Mouse (Mus musculus): Measurements from ENCODE around the gene Tnr. TPM values are rescaled to one million over a fixed set of nuclear protein-coding genes. Genes with fewer than 3 reads are reported as not detected.

Gene Tnr
- polyA plus RNA-seq, 1 experiment from 2014 or later: 7.4 TPM

GRCm38 (mm10) chr1:159639408-159639807, 115.8 kb downstream of the Tnr start:
- 92% methylated on average over 4 of the region's 4 CpGs for WGBS
- H3K27ac ChIP-seq (ENCODE audit: low read length): no peak overlapping the region
- H3K4me3 ChIP-seq (replicated peaks; ENCODE audit: low read length): no peak overlapping the region
- no peak overlapping the region for H3K4me2 ChIP-seq (ENCODE audit: low read length)
- ATAC-seq: no peak
- no peaks in the 10 kb centered on the region for H3K9me3 ChIP-seq (ENCODE audit: control insufficient read depth, low read length)
- H3K4me1 ChIP-seq (replicated peaks; ENCODE audit: control insufficient read depth, insufficient read depth, low read length): no peaks in the 10 kb centered on the region
- no peaks in the 10 kb centered on the region for H3K36me3 ChIP-seq (ENCODE audit: control insufficient read depth, insufficient read depth)
- no peaks in the 10 kb centered on the region for H3K27me3 ChIP-seq (replicated peaks; ENCODE audit: control insufficient read depth, insufficient read depth, low read length)
- no peak overlapping the region for H3K9ac ChIP-seq (replicated peaks; ENCODE audit: low read depth, low read length)

GRCm38 (mm10) chr1:159645719-159646118, 122.2 kb downstream of the Tnr start:
- Histone ChIP-seq H3K9me3 (ENCODE audit: control insufficient read depth, low read length) (no peaks in the 10 kb centered on the region), H3K4me2 (ENCODE audit: low read length) (no peak overlapping the region), H3K4me1 (replicated peaks; ENCODE audit: control insufficient read depth, insufficient read depth, low read length) (no peaks in the 10 kb centered on the region), H3K27ac (ENCODE audit: low read length) (no peak overlapping the region), H3K4me3 (replicated peaks; ENCODE audit: low read length) (no peak overlapping the region), H3K9ac (replicated peaks; ENCODE audit: low read depth, low read length) (no peak overlapping the region), H3K27me3 (replicated peaks; ENCODE audit: control insufficient read depth, insufficient read depth, low read length) (no peaks in the 10 kb centered on the region), H3K36me3 (ENCODE audit: control insufficient read depth, insufficient read depth) (no peaks in the 10 kb centered on the region)
- ATAC-seq: no peak
- 93% methylated on average over 4 of the region's 4 CpGs for WGBS

GRCm38 (mm10) chr1:159650486-159650885, 126.9 kb downstream of the Tnr start:
- no peak overlapping the region for H3K4me2 ChIP-seq (ENCODE audit: low read length)
- H3K27me3 ChIP-seq (replicated peaks; ENCODE audit: control insufficient read depth, insufficient read depth, low read length): no peaks in the 10 kb centered on the region
- ATAC-seq: no peak
- no peak overlapping the region for H3K4me3 ChIP-seq (replicated peaks; ENCODE audit: low read length)
- no peaks in the 10 kb centered on the region for H3K9me3 ChIP-seq (ENCODE audit: control insufficient read depth, low read length)
- WGBS: 33% methylated on average over 4 of the region's 4 CpGs
- no peaks in the 10 kb centered on the region for H3K36me3 ChIP-seq (ENCODE audit: control insufficient read depth, insufficient read depth)
- no peak overlapping the region for H3K27ac ChIP-seq (ENCODE audit: low read length)
- no peaks in the 10 kb centered on the region for H3K4me1 ChIP-seq (replicated peaks; ENCODE audit: control insufficient read depth, insufficient read depth, low read length)
- H3K9ac ChIP-seq (replicated peaks; ENCODE audit: low read depth, low read length): no peak overlapping the region

- WGBS: 76% methylated on average over 3 of the region's 3 CpGs
- H3K4me3 ChIP-seq (replicated peaks; ENCODE audit: low read length): no peak overlapping the region
- no peaks in the 10 kb centered on the region for H3K9me3 ChIP-seq (ENCODE audit: control insufficient read depth, low read length)
- H3K27ac ChIP-seq (ENCODE audit: low read length): no peak overlapping the region
- no peaks in the 10 kb centered on the region for H3K27me3 ChIP-seq (replicated peaks; ENCODE audit: control insufficient read depth, insufficient read depth, low read length)
- no peak overlapping the region for H3K4me2 ChIP-seq (ENCODE audit: low read length)
- no peaks in the 10 kb centered on the region for H3K36me3 ChIP-seq (ENCODE audit: control insufficient read depth, insufficient read depth)
- H3K4me1 ChIP-seq (replicated peaks; ENCODE audit: control insufficient read depth, insufficient read depth, low read length): peaks cover 7% of the 10 kb centered on the region; the same call in 1 of the 2 replicates
- no peak for ATAC-seq
- no peak overlapping the region for H3K9ac ChIP-seq (replicated peaks; ENCODE audit: low read depth, low read length)
Observed at GRCm38 (mm10) chr1:159655241-159655640, 131.7 kb downstream of the Tnr start.

GRCm38 (mm10) chr1:159657856-159658542, 134.4 kb downstream of the Tnr start:
- Histone ChIP-seq H3K27ac (ENCODE audit: low read length) (no peak overlapping the region), H3K9me3 (ENCODE audit: control insufficient read depth, low read length) (no peaks in the 10 kb centered on the region), H3K4me1 (replicated peaks; ENCODE audit: control insufficient read depth, insufficient read depth, low read length) (peaks cover 13% of the 10 kb centered on the region), H3K36me3 (ENCODE audit: control insufficient read depth, insufficient read depth) (no peaks in the 10 kb centered on the region), H3K27me3 (replicated peaks; ENCODE audit: control insufficient read depth, insufficient read depth, low read length) (no peaks in the 10 kb centered on the region), H3K9ac (replicated peaks; ENCODE audit: low read depth, low read length) (no peak overlapping the region), H3K4me3 (replicated peaks; ENCODE audit: low read length) (no peak overlapping the region), H3K4me2 (ENCODE audit: low read length) (no peak overlapping the region)
- 17% methylated on average over 11 of the region's 11 CpGs for WGBS
- ATAC-seq: no peak

- Histone ChIP-seq H3K4me1 (replicated peaks; ENCODE audit: control insufficient read depth, insufficient read depth, low read length) (peaks cover 20% of the 10 kb centered on the region), H3K27ac (ENCODE audit: low read length) (no peak overlapping the region), H3K9me3 (ENCODE audit: control insufficient read depth, low read length) (no peaks in the 10 kb centered on the region), H3K4me2 (ENCODE audit: low read length) (no peak overlapping the region), H3K9ac (replicated peaks; ENCODE audit: low read depth, low read length) (no peak overlapping the region), H3K27me3 (replicated peaks; ENCODE audit: control insufficient read depth, insufficient read depth, low read length) (no peaks in the 10 kb centered on the region), H3K4me3 (replicated peaks; ENCODE audit: low read length) (no peak overlapping the region), H3K36me3 (ENCODE audit: control insufficient read depth, insufficient read depth) (no peaks in the 10 kb centered on the region)
- ATAC-seq: peak; percentile 81
- WGBS: 32% methylated on average over 6 of the region's 6 CpGs
Observed at GRCm38 (mm10) chr1:159660620-159661501, 137.3 kb downstream of the Tnr start.

- Histone ChIP-seq H3K36me3 (ENCODE audit: control insufficient read depth, insufficient read depth) (no peaks in the 10 kb centered on the region), H3K4me3 (replicated peaks; ENCODE audit: low read length) (no peak overlapping the region), H3K9ac (replicated peaks; ENCODE audit: low read depth, low read length) (no peak overlapping the region), H3K27me3 (replicated peaks; ENCODE audit: control insufficient read depth, insufficient read depth, low read length) (no peaks in the 10 kb centered on the region), H3K27ac (ENCODE audit: low read length) (0 out of 2 replicates have a peak overlapping the region, but pooled peaks have one; percentile 36), H3K4me2 (ENCODE audit: low read length) (no peak overlapping the region), H3K9me3 (ENCODE audit: control insufficient read depth, low read length) (no peaks in the 10 kb centered on the region), H3K4me1 (replicated peaks; ENCODE audit: control insufficient read depth, insufficient read depth, low read length) (peaks cover 13% of the 10 kb centered on the region)
- 57% methylated on average over 3 of the region's 3 CpGs for WGBS
- 0 out of 2 replicates have a peak, but pooled peaks have one; percentile 18 for ATAC-seq
Observed at GRCm38 (mm10) chr1:159664496-159664895, 140.9 kb downstream of the Tnr start.

GRCm38 (mm10) chr1:159664945-159665344, 141.4 kb downstream of the Tnr start:
- Histone ChIP-seq H3K4me3 (replicated peaks; ENCODE audit: low read length) (no peak overlapping the region), H3K36me3 (ENCODE audit: control insufficient read depth, insufficient read depth) (no peaks in the 10 kb centered on the region), H3K4me2 (ENCODE audit: low read length) (no peak overlapping the region), H3K27ac (ENCODE audit: low read length) (no peak overlapping the region), H3K9me3 (ENCODE audit: control insufficient read depth, low read length) (no peaks in the 10 kb centered on the region), H3K27me3 (replicated peaks; ENCODE audit: control insufficient read depth, insufficient read depth, low read length) (no peaks in the 10 kb centered on the region), H3K9ac (replicated peaks; ENCODE audit: low read depth, low read length) (no peak overlapping the region), H3K4me1 (replicated peaks; ENCODE audit: control insufficient read depth, insufficient read depth, low read length) (peaks cover 13% of the 10 kb centered on the region)
- ATAC-seq: no peak
- 66% methylated on average over 4 of the region's 4 CpGs for WGBS

GRCm38 (mm10) chr1:159670629-159671150, 147.1 kb downstream of the Tnr start:
- Histone ChIP-seq H3K27ac (ENCODE audit: low read length) (0 out of 2 replicates have a peak overlapping the region, but pooled peaks have one; percentile 4), H3K36me3 (ENCODE audit: control insufficient read depth, insufficient read depth) (no peaks in the 10 kb centered on the region), H3K4me1 (replicated peaks; ENCODE audit: control insufficient read depth, insufficient read depth, low read length) (peaks cover 10% of the 10 kb centered on the region), H3K9me3 (ENCODE audit: control insufficient read depth, low read length) (no peaks in the 10 kb centered on the region), H3K9ac (replicated peaks; ENCODE audit: low read depth, low read length) (peak overlapping the region; percentile 4; the same call in 1 of the 2 replicates), H3K27me3 (replicated peaks; ENCODE audit: control insufficient read depth, insufficient read depth, low read length) (no peaks in the 10 kb centered on the region), H3K4me2 (ENCODE audit: low read length) (peak overlapping the region; percentile 14), H3K4me3 (replicated peaks; ENCODE audit: low read length) (0 out of 2 replicates have a peak overlapping the region, but pooled peaks have one; percentile 1)
- 5% methylated on average over 16 of the region's 16 CpGs for WGBS
- ATAC-seq: peak; percentile 77
